Mouse (Mus musculus): ENCODE measurements at regions not wholly inside any gene's neighbourhood (a gene's known extent, or its start where the extent isn't known, plus 50 kb on each side); places are given as distances from the start of the nearest gene placed in this dataset.

DNA sequence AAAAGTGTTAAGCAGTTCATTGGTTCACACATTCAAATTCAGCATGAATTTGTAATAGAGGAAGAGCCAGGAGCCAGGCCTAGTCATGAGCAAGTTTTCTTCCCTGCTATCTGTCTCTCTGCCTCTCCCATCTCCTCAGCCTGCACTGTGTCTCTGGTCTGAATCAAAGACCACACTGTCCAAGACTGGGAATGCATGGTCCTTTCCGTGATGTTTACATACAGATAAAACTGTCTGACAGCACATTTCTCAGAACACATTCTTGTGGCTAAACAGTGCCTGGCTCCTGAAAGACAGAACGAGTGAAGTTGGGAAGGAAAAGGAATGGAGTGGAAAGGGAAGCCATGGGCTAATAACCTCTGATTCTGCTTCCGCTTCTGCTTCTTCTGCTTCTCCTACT lies 183.0 kb upstream of the Lmcd1 start:
- Histone ChIP-seq H3K4me2 (ENCODE audit: low read length) (no peak overlapping the region), H3K4me3 (ENCODE audit: control insufficient read depth in 1 of 2, insufficient read depth in 1 of 2, low read depth in 1 of 2, low read length in 2 of 2) (no peak overlapping the region), H3K27me3 (ENCODE audit: control insufficient read depth, insufficient read depth, low read length) (no peaks in the 10 kb centered on the region), H3K4me1 (ENCODE audit: control insufficient read depth in 2 of 2, insufficient read depth in 2 of 2, low read length in 2 of 2) (no peaks in the 10 kb centered on the region), H3K9me3 (ENCODE audit: control insufficient read depth, low read length) (no peaks in the 10 kb centered on the region), H3K9ac (ENCODE audit: low read length) (no peak overlapping the region), H3K27ac (replicated peaks in 1 of 2; ENCODE audit: control insufficient read depth in 1 of 2, insufficient read depth in 1 of 2, low read depth in 2 of 2, low read length in 2 of 2) (no peak overlapping the region), H3K36me3 (ENCODE audit: control insufficient read depth, insufficient read depth, low read length) (no peaks in the 10 kb centered on the region)
- WGBS: 43% methylated on average over 3 of the region's 3 CpGs
- no peak for ATAC-seq (ENCODE audit: insufficient number of reproducible peaks, insufficient read depth, low FRiP score, low read depth)

DNA sequence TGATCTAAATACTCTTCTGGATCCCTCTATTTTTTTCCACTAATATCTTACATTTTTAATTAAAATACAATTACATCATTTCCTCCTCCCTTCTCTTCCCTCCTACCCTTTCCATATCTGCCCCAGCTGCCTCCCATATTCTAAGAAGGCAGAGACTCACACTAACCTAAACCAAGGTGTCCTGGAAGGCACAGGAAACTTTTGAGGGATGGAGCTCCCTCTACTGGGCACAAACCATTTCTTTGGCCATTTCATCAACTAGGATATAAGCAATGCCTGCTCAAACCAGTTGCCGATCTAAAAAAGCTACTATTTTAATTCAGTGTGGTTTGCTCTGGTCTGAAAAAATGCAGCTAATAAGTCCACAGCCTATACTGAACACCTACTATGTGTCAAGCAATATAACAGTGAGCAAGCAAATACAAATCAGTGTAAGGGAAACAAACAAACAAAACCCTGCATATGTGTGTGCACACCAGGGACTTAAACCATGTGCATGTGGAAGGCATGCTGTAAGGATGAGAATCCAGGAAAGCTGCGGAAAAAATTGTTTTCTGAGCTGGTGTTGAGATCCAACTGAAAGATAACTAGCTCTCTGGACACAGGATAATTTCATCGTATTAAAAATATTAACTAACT lies 182.3 kb upstream of the Lmcd1 start:
- Histone ChIP-seq H3K27ac (replicated peaks in 1 of 2; ENCODE audit: control insufficient read depth in 1 of 2, insufficient read depth in 1 of 2, low read depth in 2 of 2, low read length in 2 of 2) (no peak overlapping the region), H3K9ac (ENCODE audit: low read length) (no peak overlapping the region), H3K4me1 (ENCODE audit: control insufficient read depth in 2 of 2, insufficient read depth in 2 of 2, low read length in 2 of 2) (no peaks in the 10 kb centered on the region), H3K4me2 (ENCODE audit: low read length) (no peak overlapping the region), H3K27me3 (ENCODE audit: control insufficient read depth, insufficient read depth, low read length) (no peaks in the 10 kb centered on the region), H3K9me3 (ENCODE audit: control insufficient read depth, low read length) (no peaks in the 10 kb centered on the region), H3K4me3 (ENCODE audit: control insufficient read depth in 1 of 2, insufficient read depth in 1 of 2, low read depth in 1 of 2, low read length in 2 of 2) (no peak overlapping the region), H3K36me3 (ENCODE audit: control insufficient read depth, insufficient read depth, low read length) (no peaks in the 10 kb centered on the region)
- 62% methylated on average over 3 of the region's 3 CpGs for WGBS
- ATAC-seq (ENCODE audit: insufficient number of reproducible peaks, insufficient read depth, low FRiP score, low read depth): no peak

DNA sequence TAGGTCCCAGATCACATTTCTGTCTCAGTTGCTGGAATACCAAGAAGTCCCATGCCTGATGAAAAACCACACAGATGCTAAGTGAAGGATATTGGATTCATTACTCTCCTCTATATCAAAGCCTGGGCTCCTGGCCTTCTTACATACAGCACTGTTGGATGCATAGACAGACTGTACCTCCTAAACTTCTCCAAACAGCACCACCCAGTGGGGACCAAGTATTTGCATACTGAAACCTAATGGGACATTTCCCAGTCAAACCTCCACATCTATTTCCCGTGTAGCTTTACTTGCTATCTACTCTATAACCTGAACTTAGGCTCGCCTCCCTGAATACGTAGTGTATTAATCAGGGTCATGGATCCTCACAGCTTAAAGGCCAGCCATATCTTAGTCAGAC lies 180.3 kb upstream of the Lmcd1 start:
- Histone ChIP-seq H3K36me3 (ENCODE audit: control insufficient read depth, insufficient read depth, low read length) (no peaks in the 10 kb centered on the region), H3K4me2 (ENCODE audit: low read length) (no peak overlapping the region), H3K4me1 (ENCODE audit: control insufficient read depth in 2 of 2, insufficient read depth in 2 of 2, low read length in 2 of 2) (no peaks in the 10 kb centered on the region), H3K27me3 (ENCODE audit: control insufficient read depth, insufficient read depth, low read length) (no peaks in the 10 kb centered on the region), H3K27ac (replicated peaks in 1 of 2; ENCODE audit: control insufficient read depth in 1 of 2, insufficient read depth in 1 of 2, low read depth in 2 of 2, low read length in 2 of 2) (no peak overlapping the region), H3K9me3 (ENCODE audit: control insufficient read depth, low read length) (no peaks in the 10 kb centered on the region), H3K4me3 (ENCODE audit: control insufficient read depth in 1 of 2, insufficient read depth in 1 of 2, low read depth in 1 of 2, low read length in 2 of 2) (no peak overlapping the region), H3K9ac (ENCODE audit: low read length) (no peak overlapping the region)
- no peak for ATAC-seq (ENCODE audit: insufficient number of reproducible peaks, insufficient read depth, low FRiP score, low read depth)
- 69% methylated on average over 3 of the region's 3 CpGs for WGBS

DNA sequence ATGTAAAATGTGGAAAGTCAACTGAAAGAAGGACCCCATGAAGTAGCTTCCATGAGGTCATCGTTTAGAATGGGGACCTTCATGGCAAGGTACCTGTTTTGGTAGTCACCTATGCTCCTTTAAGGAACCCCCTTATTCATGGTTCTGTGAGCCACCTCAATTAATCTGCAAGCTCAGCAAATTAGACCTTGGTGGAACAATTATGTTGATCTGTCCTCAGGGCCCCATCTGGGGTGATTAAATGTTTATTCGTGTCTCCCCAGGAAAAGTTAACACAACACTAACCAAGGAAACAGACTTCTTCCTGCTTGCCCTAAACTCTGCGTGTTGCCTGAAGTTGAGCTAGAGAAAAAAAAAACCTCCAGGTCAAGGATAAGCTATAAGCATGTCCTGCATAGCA lies 175.9 kb upstream of the Lmcd1 start:
- Histone ChIP-seq H3K4me2 (ENCODE audit: low read length) (no peak overlapping the region), H3K4me3 (ENCODE audit: control insufficient read depth in 1 of 2, insufficient read depth in 1 of 2, low read depth in 1 of 2, low read length in 2 of 2) (no peak overlapping the region), H3K27me3 (ENCODE audit: control insufficient read depth, insufficient read depth, low read length) (no peaks in the 10 kb centered on the region), H3K9me3 (ENCODE audit: control insufficient read depth, low read length) (no peaks in the 10 kb centered on the region), H3K36me3 (ENCODE audit: control insufficient read depth, insufficient read depth, low read length) (no peaks in the 10 kb centered on the region), H3K9ac (ENCODE audit: low read length) (no peak overlapping the region), H3K27ac (replicated peaks in 1 of 2; ENCODE audit: control insufficient read depth in 1 of 2, insufficient read depth in 1 of 2, low read depth in 2 of 2, low read length in 2 of 2) (no peak overlapping the region), H3K4me1 (ENCODE audit: control insufficient read depth in 2 of 2, insufficient read depth in 2 of 2, low read length in 2 of 2) (no peaks in the 10 kb centered on the region)
- ATAC-seq (ENCODE audit: insufficient number of reproducible peaks, insufficient read depth, low FRiP score, low read depth): no peak
- WGBS: 62% methylated on average over 3 of the region's 3 CpGs

DNA sequence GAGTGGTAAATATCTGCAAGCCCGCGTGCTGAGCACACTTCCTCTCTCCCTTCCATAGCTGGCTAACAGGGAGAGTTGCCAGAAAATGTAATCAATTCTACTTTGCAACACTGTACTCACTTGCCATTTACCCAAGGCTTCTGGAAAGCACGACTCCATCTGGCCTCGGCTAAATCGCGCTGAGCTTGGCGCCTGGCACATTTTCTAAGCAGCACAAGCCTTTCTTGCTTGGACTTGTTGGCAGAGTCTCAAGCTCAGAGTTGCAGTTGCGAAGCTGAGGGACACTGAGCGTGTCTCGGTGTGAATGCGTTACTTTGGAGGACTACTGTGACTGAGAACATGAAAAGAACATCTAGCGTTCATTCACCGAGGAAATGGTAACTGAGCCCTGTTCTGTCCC lies 164.9 kb upstream of the Lmcd1 start:
- H3K4me1 ChIP-seq (ENCODE audit: control insufficient read depth in 2 of 2, insufficient read depth in 2 of 2, low read length in 2 of 2): no peaks in the 10 kb centered on the region
- H3K27ac ChIP-seq (replicated peaks in 1 of 2; ENCODE audit: control insufficient read depth in 1 of 2, insufficient read depth in 1 of 2, low read depth in 2 of 2, low read length in 2 of 2): no peak overlapping the region
- H3K27me3 ChIP-seq (ENCODE audit: control insufficient read depth, insufficient read depth, low read length): no peaks in the 10 kb centered on the region
- H3K4me2 ChIP-seq (ENCODE audit: low read length): no peak overlapping the region
- ATAC-seq (ENCODE audit: insufficient number of reproducible peaks, insufficient read depth, low FRiP score, low read depth): no peak
- H3K9ac ChIP-seq (ENCODE audit: low read length): no peak overlapping the region
- no peak overlapping the region for H3K4me3 ChIP-seq (ENCODE audit: control insufficient read depth in 1 of 2, insufficient read depth in 1 of 2, low read depth in 1 of 2, low read length in 2 of 2)
- no peaks in the 10 kb centered on the region for H3K36me3 ChIP-seq (ENCODE audit: control insufficient read depth, insufficient read depth, low read length)
- H3K9me3 ChIP-seq (ENCODE audit: control insufficient read depth, low read length): no peaks in the 10 kb centered on the region
- WGBS: 86% methylated on average over 13 of the region's 13 CpGs

DNA sequence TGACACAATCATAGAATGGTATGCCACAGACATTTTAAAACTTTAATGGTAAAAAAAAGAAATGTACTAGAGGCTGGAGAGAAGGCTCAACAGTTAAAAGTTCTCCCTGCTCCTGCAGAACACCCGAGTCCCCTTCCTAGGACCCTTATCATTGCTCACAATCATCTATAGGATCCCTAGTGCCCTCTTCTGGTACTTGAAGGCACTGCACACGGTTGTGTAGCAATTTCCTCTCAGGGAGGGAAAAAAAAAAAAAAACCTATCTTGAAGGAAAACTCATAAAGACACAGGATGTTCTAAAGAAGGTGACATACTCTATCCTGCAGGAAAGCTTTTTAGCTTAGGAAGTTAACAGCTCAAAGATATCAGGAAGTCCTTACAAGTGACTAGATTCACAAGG lies 154.4 kb upstream of the Lmcd1 start:
- Histone ChIP-seq H3K4me3 (ENCODE audit: control insufficient read depth in 1 of 2, insufficient read depth in 1 of 2, low read depth in 1 of 2, low read length in 2 of 2) (no peak overlapping the region), H3K36me3 (ENCODE audit: control insufficient read depth, insufficient read depth, low read length) (no peaks in the 10 kb centered on the region), H3K9ac (ENCODE audit: low read length) (no peak overlapping the region), H3K27me3 (ENCODE audit: control insufficient read depth, insufficient read depth, low read length) (no peaks in the 10 kb centered on the region), H3K9me3 (ENCODE audit: control insufficient read depth, low read length) (no peaks in the 10 kb centered on the region), H3K27ac (replicated peaks in 1 of 2; ENCODE audit: control insufficient read depth in 1 of 2, insufficient read depth in 1 of 2, low read depth in 2 of 2, low read length in 2 of 2) (no peak overlapping the region), H3K4me2 (ENCODE audit: low read length) (no peak overlapping the region), H3K4me1 (ENCODE audit: control insufficient read depth in 2 of 2, insufficient read depth in 2 of 2, low read length in 2 of 2) (no peaks in the 10 kb centered on the region)
- ATAC-seq (ENCODE audit: insufficient number of reproducible peaks, insufficient read depth, low FRiP score, low read depth): no peak
- WGBS: 27% methylated on average over 2 of the region's 2 CpGs

DNA sequence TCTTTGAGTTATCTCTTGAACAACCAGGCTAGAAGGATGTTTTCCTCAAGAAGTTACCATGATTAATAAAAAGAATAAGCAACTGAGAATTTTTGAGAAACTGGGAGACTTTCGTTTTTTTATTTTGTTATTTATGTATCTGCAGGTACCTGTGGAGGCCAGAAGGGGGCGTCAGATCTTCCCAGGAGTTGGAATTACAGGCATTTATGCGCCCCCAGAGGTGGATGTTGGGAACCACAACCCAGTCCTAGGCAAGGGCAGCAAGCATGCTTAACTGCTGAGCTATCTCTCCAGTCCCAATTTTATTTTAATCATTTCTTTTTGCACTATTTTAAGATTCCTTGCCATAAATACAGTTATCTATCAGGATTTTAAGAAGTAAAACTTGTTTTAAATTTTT lies 140.0 kb upstream of the Lmcd1 start:
- no peak overlapping the region for H3K9ac ChIP-seq (ENCODE audit: low read length)
- H3K36me3 ChIP-seq (ENCODE audit: control insufficient read depth, insufficient read depth, low read length): no peaks in the 10 kb centered on the region
- WGBS: 22% methylated on average over 3 of the region's 3 CpGs
- no peaks in the 10 kb centered on the region for H3K4me1 ChIP-seq (ENCODE audit: control insufficient read depth in 2 of 2, insufficient read depth in 2 of 2, low read length in 2 of 2)
- H3K27me3 ChIP-seq (ENCODE audit: control insufficient read depth, insufficient read depth, low read length): no peaks in the 10 kb centered on the region
- H3K4me3 ChIP-seq (ENCODE audit: control insufficient read depth in 1 of 2, insufficient read depth in 1 of 2, low read depth in 1 of 2, low read length in 2 of 2): no peak overlapping the region
- no peak overlapping the region for H3K27ac ChIP-seq (replicated peaks in 1 of 2; ENCODE audit: control insufficient read depth in 1 of 2, insufficient read depth in 1 of 2, low read depth in 2 of 2, low read length in 2 of 2)
- ATAC-seq (ENCODE audit: insufficient number of reproducible peaks, insufficient read depth, low FRiP score, low read depth): no peak
- H3K9me3 ChIP-seq (ENCODE audit: control insufficient read depth, low read length): no peaks in the 10 kb centered on the region
- H3K4me2 ChIP-seq (ENCODE audit: low read length): no peak overlapping the region
